Mouse (Mus musculus) myocyte (in vitro differentiated cells): Measurements from ENCODE around the gene Ltf.

Experiments used
- CEBPB ChIP-seq: IDR thresholded peaks from 2 replicates; pipeline ENCODE4 v1.6.1; 2011; ENCODE audit warnings: mild to moderate bottlenecking, moderate library complexity; ENCODE audit not compliant: poor library complexity, insufficient read depth, severe bottlenecking
- E2F4 ChIP-seq: IDR thresholded peaks from one replicate; pipeline ENCODE4 v1.6.1; 2011; ENCODE audit warnings: mild to moderate bottlenecking, control low read depth, moderate library complexity; ENCODE audit not compliant: insufficient read depth
- MAX ChIP-seq: IDR thresholded peaks from one replicate; pipeline ENCODE4 v1.6.1; 2011; ENCODE audit warnings: low read depth, mild to moderate bottlenecking, control low read depth
- MYOD1 ChIP-seq, 3 experiments: IDR thresholded peaks; one replicate each; pipeline ENCODE4 v1.6.1; 2011; ENCODE audit warnings: control low read depth in 2 of 3, low read depth in 2 of 3, mild to moderate bottlenecking in 2 of 3, moderate library complexity in 1 of 3; ENCODE audit not compliant: insufficient read length in 2 of 3, control insufficient read depth in 1 of 3
- MYOG ChIP-seq, 3 experiments: IDR thresholded peaks; one replicate each; pipeline ENCODE4 v1.6.1; 2011; ENCODE audit warnings: control low read depth in 2 of 3, low read depth in 2 of 3, mild to moderate bottlenecking in 2 of 3; ENCODE audit not compliant: insufficient read length in 2 of 3, control insufficient read depth in 1 of 3, insufficient read depth in 1 of 3
- POLR2A ChIP-seq: IDR thresholded peaks from one replicate; pipeline ENCODE4 v1.6.1; 2011; ENCODE audit warnings: low read depth, mild to moderate bottlenecking, control low read depth, moderate library complexity; ENCODE audit not compliant: insufficient read length
- POLR2AphosphoS2 ChIP-seq: IDR thresholded peaks from one replicate; pipeline ENCODE4 v1.6.1; 2011; ENCODE audit warnings: low read depth, control low read depth; ENCODE audit not compliant: insufficient read length
- REST ChIP-seq: IDR thresholded peaks from one replicate; pipeline ENCODE4 v1.6.1; 2011; ENCODE audit warnings: mild to moderate bottlenecking, control low read depth, moderate library complexity; ENCODE audit not compliant: insufficient read depth, insufficient read length
- SRF ChIP-seq: IDR thresholded peaks from one replicate; pipeline ENCODE4 v1.6.1; 2011; ENCODE audit warnings: low read depth; ENCODE audit not compliant: control insufficient read depth, insufficient read length
- TCF12 ChIP-seq: IDR thresholded peaks from one replicate; pipeline ENCODE4 v1.6.1; 2011; ENCODE audit warnings: mild to moderate bottlenecking, control low read depth; ENCODE audit not compliant: poor library complexity, insufficient read depth, severe bottlenecking
- TCF3 ChIP-seq: IDR thresholded peaks from one replicate; pipeline ENCODE4 v1.6.1; 2011; ENCODE audit warnings: low read depth, control low read depth; ENCODE audit not compliant: insufficient read length
- USF1 ChIP-seq: IDR thresholded peaks from one replicate; pipeline ENCODE4 v1.6.1; 2011; ENCODE audit warnings: low read depth, mild to moderate bottlenecking, control low read depth, moderate library complexity

DNA sequence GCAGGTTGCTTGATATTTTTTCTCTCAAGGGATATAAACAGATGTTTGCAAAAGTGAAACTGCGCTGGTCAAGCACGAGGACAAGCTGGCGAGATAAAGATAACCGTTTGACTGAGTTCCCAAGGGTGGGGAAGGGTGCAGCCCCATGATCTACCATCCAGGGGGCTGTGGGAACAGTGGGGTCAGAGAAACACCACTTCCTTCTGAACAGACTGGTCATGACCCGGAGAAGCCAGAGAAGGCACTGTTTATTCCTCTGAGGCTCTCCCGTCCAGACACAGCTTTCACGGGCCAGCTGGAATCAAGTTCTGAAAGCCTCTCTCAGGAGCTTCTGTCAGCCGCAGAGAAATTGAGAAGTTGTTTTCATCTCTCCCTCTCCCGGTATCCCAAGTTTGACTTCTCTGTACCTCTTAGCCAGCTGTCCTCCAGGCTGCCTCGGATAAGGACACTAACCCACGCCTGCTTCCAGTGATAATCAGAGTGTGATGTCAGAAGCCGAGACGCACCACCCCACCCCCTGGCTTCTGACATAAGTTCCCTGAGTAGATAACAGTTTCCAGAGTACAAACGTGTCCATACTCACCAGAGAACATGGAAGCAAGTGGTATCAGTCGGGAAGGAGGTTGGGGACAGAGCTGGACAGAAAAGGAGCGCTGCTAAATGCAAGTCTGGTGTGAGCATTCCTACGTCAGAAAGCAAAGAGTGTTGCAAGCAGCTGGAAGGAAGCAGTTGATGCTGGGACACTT, 37.9 kb downstream of the Ltf start, which contains the start of gene Ccrl2:
- TF ChIP-seq POLR2A (no peak), CEBPB (no peak), MAX (no peak), MYOD1 (IDR thresholded peaks at IDR 0.05; ENCODE audit: control insufficient read depth in 1 of 3, insufficient read length in 2 of 3, low read depth in 2 of 3) (no peak), POLR2AphosphoS2 (no peak), USF1 (no peak), E2F4 (no peak), MYOG (IDR thresholded peaks at IDR 0.05; ENCODE audit: control insufficient read depth in 1 of 3, insufficient read depth in 1 of 3, insufficient read length in 2 of 3, low read depth in 2 of 3) (no peak), TCF12 (no peak), TCF3 (no peak), REST (no peak), SRF (no peak)
